Mouse (Mus musculus) cerebellum, adult 8-10 months (tissue): ENCODE results near the gene Myo1a.

Source experiments
- DNase-seq: peaks from one replicate; pipeline ENCODE4 v3.0.0; 2022

Gene Myo1a

DNA sequence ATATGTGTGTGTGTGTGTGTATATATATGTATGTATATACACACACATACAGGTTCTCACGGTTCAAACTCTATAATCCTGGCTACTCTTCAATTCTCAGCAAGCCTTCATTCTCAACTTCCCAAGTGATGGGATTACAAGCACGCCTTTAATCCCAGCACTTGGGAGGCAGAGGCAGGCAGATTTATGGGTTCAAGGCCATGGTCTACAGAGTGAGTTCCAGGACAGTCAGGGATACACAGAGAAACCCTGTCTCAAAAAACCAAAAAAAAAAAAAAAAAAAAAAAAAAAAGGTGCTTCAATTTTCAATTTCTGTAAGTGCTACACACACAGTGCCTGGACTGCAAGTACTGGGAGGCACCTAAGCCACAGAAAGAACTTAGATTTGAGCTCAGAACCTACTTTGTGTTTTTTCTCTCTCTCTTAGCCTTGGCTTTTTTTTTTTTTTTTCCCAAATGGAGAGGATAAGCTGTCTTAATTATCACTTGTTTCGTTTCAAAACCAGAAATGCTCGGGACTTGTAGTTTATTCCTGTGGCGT, 29.0 kb upstream of the Myo1a start:
- DNase-seq: no peak

DNA sequence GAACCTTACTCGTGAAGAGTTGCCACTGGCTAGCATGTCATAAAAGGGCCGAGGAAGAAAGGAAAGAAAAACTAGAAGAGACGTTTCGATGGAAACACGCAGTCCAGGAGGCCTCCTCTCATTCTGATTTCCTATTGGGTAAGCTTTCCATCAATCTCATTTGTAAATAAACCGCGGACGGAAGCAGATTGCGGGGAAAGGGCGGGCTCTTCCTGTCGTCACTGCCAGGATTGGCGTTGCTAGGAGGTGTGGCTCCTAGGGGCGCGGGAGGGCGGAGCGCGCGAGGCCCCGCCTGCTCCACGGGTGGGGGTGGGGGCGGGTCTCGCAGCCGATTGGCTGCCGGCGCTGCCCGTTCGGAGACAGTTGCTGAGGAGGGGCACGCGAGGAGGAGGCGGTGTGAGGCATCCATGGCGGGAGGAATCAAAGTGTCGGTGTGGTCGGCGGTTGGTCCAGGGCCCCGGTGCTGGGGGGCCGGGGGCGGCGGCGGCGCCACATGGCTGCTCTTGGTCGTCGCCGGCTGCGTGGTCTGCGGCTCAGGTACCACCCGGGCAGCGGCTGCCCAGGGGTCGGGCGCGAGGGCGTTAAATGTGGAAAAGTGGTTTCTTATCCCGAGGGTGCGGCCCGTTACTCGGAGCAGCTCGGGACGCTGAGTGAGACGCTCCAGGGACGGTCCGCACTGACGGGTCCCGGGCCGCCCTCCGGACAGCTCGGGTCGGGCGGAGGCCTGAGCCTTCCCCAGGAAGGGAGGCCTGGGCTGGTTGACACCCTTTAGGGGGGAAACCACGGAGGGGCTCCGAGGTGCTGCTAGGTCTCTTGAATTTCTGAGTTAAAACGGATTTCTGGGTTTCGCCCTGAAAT, 28.1 kb upstream of the Myo1a start:
- peak; percentile 86 for DNase-seq

DNA sequence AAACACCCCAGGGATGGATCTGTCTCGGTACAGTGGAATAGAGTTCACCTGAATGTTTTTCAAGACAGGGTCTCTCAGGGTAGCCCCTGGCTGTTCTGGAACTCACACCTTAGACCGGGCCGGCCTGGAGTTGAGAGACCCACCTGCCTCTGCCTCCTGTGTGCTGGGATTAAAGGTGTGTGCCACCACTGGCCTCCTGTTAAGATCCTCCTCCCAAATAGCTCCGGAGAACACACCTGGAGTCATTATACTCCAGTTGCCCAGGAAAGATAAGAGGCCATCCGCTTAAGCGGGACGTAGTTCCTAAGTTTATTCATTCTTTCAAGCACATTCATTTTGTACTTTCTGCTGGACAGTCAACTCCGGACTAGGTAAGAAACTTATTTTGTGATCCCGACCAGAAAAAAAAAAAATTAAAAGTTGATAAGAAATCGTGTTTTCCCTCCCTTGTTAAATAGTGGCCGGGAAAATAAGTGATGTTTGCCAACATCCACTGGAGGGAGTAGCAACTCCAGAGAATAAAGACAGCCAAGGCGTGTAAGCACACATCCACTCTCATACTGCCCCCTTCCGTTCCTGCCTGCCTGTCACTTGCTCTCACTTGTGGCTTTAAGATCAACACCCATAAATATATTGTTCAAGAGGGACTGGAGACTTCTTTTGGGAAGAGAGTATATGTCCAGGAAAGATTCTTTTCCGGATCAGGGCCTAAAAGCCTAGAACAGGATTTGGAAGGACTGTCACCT, 27.2 kb upstream of the Myo1a start:
- DNase-seq: no peak

DNA sequence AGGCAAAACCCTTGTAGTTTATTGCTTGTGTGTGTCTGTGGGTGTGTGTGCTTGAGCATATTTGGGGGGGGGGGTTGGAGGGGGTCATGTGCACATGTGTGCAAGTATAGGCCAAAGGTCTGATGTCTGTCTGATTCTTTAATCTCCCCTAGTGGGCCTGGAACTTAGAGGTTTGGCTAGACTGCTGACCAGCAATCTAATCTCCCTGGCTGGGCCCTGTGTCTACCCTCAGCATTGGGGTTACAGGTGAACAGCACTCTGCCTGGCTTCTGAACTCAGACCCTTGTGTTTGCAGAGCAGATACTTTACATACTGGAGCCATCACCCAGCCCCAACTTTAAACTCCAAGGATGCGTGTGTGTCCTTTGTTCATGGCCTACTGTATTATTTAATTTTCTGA, 25.8 kb upstream of the Myo1a start:
- no peak for DNase-seq

DNA sequence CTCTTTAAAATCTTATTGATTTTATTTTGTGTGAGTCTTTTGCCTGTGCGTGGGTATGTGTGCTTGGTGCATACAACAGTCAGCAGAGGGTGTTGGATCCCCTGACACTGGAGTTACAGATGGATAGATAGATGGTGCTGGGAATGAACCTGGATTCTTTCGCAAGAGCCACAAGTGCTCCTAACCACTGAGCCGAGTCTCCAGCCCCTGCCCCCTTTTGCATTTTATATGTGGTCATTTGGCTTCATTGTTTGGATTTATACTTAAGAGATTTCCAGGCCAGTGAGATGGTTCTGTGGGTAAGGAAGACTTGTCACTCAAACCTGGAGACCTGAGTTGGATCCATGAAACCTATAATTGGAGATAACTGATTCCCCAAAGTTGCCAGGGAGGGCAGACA, 25.1 kb upstream of the Myo1a start:
- DNase-seq: no peak

DNA sequence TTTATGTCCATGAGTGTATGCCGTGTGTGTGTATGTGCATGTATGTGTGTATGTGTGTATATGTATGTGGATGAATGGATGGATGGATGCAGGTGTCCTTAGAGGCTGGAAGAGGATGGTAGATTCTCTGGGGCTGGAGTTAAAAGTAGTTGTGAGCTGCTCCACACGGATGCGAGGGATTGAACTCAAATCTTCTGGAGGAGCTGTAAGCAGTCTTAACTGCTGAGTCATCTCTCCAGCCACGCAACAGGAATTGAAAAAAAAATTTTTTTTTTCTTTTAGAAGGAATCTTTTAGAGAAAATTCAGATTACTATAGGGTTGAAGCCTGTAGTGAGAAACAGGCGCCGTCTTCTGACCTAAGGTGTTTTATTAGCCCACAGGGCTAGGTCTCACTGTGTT, 22.1 kb upstream of the Myo1a start:
- DNase-seq: no peak

DNA sequence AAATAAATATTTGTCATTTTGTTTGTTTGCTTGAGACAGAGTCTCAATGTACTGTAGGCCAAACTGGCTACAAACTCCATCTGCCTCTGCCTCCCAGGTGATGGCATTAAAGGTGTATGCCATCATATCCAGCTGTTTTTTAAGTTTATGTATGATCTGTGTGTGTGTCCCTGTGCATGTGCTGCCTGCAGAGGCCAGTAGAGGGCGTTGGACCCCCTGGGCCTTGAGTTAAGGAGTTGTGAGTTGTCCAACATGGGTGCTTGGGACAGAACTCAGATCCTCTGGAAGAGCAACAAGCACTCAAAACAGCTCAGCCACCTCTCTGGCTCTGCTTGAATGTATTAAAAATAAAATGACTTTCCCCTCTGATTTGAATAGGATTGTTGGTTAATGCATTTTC, 13.9 kb upstream of the Myo1a start:
- DNase-seq: no peak

DNA sequence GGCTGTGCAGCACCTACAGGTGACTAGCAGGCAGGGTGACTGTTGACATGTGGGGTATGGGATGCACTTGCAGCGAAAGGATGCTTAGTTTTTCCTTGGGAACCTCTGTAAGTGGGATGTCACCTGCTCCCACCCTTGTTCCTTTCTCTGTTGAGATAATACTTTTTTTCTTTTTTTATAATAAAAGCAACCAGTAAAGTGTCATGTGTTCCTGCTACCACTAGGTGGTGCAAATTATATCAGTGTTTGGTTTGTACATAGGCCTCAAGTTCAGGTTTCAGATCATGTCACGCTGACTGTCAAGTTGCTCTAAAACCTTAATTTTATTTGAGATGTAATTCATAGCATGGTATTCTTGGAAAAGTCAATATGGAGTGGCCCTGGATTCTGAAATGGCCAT, 10.3 kb upstream of the Myo1a start:
- DNase-seq: peak; percentile 16

DNA sequence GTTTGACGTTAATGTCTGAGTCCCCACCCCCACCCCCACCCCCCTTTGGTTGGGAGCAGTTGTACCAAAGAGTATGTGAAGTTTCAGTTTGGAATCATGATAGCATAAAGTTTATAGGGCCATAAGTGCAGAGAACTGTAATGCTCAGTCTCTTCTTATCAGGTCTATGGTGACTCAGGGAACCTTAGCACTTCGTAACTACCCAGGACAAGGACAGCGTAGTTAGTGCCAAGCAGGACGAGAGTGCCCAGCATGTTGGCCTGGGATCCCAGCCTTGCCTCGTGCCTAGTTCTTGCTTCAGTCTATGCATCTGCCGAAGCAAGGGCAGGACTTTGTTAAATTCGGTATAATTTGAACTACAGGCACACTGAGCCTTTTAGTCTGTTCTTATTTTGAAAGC, 9.2 kb upstream of the Myo1a start:
- DNase-seq: no peak

DNA sequence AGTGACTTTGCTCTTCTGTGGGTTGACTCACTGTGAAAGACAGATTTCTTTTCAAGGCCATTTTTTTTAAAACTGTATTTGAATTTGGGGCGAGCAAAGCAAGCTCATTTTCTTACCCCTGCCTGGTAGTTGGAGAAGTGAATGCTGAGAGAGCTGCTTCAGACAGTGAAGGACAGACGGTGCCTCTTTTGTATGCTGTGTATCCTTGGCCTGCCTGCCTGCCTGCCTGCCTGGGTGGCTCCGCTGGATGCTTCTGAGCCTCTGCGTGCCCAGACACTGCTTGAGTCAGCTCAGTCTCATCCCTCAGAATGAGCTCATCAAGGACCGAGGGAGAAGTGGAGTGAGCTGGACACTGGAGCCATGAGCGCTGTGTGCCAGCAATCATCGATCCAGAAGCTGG, 6.0 kb upstream of the Myo1a start:
- DNase-seq: no peak

DNA sequence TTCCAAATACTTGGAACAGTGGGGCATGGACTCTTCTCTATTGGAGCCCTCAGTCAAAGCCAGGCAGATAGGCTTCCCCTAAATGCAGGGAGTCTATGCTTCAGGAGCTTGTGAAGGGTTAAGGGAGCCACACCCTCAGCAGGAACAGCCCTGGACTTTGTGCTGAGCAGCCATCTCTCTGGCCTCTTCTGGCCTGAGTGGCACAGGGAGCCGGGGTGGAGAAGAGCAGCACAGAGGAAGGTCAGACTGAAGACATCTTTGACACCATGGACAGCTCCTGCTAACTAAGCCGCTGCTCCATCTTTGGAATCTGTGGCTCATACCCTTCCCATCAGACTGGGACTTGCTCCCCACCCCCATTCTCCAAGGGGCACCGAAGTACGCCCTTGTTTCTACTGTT, 1.7 kb upstream of the Myo1a start:
- DNase-seq: no peak

DNA sequence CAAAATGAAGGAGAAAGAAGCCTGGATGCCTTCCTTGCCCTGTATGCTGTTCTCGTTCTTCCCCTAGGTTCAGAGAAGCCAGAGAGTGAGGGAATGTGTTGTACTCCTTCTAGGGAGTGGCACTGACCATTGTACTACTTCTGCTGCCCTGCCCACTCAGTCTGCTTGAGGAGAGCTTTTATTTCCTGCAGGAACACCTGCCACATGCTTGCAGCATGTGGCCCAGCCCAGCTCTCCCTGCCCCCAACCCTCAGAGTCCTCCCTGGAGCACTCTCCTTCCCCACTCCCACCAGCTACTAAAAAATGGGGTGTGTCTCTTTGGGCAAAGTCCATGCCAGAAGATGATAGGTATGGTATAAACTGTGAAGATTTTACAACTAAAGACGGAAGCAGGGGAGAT, 677 bp upstream of the Myo1a start:
- DNase-seq: no peak

DNA sequence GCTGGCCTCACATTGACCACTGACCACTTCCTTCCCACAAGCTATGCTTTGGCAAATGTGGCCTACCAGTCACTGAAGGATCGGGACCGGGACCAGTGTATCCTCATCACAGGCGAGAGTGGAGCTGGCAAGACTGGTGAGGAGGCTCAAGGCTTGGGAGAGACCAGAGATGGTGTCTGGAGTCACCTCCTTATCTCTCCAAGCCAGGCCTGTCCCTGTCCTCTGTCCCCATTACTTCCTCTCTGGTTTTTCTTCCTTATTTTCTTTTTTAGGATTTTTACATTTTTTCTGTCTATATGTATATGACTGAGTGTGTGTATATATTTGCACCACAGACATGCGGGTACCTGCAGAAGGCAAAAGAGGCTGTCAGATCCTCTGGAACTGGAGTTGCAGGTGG, 813 bp downstream of the Myo1a start:
- DNase-seq: no peak

DNA sequence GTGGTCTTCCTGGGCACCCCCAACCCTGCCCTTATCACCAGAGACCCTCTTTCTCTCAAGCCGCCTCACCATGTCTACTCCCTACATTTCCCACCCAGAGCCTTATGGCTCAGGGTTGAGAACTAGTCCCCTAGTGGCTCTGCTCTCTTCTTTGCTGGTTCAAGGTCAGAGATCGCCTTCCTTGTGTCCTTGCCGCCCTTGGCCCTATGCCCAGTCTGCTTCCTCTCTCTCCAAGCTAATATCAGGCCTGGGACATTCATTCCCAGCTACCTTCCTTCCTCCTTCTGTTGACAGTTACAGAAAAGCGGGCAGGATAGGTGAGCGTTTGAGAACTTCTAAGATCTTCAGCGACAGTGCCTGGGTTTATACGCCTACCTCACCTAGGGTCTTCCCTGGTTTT, 2.8 kb downstream of the Myo1a start:
- no peak for DNase-seq

DNA sequence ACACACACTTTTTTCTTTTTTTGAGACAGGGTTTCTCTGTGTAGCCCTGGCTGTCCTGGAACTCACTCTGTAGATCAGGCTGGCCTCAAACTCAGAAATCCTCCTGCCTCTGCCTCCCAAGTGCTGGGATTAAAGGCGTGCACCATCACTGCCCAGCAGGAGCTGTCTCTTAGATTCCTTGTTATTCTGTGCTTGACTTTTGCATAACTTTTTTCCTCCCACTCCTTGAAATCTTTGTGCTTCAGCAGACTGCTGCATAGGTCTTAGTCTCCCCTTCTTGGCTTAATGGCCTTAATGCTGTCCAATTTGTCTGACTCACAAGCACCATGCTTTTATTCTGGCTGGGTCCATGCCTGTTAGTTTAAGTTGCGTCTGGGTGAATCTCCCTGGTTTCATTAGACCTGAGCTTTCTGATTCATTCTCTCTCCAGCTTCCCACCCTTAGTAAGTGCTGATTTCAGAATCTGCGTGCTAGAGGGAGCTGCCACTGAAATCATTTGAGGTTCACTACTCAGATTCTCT, 3.9 kb downstream of the Myo1a start:
- DNase-seq: no peak

DNA sequence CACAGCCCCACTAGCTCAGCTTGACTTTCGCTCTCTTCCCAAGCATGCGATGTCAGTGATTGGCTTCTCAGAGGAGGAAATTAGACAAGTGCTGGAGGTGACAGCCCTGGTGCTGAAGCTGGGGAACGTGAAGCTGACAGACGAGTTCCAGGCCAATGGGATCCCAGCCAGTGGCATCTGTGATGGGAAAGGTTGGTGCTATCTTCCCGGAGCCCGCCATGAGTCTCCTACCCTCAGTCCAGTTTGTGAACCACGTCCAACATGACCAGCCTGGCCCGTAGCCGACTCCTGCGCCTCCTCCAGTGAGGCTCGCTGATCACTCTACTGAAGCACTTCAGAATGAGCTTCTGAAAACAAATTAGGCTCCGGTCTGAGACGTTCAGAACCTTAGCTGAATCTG, 5.4 kb downstream of the Myo1a start:
- no peak for DNase-seq

DNA sequence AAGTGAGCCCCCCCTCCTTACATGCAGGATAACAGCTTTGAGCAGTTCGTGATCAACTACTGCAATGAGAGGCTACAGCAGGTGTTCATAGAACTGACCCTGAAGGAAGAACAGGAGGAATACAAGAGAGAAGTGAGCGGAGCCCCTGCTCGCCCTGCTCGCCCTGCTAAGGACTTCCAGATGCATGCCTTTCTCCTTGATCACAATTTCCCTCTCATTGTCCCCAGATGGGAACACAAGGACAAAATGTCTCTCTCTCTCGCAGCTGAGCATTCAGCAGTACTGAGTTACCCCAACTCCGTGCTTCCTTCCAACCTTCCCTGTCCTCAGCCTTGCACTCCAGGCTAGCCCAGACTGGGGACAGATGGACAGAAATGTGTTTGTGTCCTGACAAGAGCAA, 7.8 kb downstream of the Myo1a start:
- DNase-seq: no peak

DNA sequence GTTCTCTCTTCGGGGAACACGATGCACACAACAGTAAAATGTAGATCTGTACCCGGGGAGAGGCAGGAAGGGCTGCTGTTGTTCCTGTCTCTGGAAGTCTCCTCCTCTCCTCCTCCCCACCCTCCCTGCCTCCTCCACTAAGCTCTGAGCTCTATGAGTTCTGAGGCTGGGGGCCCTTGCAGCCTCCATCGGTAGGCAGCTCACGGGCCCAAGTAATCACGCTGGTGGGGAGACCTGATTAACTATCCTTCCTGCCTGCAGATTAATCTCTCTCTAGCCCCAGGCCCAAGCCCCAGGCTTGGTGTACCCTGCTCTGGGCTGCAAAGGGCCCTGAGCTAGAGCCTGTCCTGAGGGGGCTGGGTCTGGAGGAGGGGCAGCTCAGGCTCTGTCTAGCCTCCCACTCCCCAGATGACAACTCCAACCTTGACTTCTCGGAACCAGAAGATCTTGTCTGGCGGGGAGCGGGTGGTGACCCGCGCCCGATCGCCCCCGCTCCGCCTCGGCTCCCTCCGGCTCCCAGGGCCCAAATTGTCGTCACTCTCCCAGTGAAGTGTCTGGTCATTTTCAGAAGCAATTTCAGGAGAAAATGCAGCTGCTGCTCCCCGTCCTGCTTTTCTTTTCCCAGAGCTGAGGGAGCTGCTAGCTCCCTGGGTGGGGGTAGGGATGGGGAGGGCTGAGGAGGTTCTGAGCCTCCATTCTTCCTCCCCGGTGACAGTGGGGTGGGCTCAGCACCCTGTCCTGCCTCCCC, 16.9 kb downstream of the Myo1a start:
- no peak for DNase-seq

DNA sequence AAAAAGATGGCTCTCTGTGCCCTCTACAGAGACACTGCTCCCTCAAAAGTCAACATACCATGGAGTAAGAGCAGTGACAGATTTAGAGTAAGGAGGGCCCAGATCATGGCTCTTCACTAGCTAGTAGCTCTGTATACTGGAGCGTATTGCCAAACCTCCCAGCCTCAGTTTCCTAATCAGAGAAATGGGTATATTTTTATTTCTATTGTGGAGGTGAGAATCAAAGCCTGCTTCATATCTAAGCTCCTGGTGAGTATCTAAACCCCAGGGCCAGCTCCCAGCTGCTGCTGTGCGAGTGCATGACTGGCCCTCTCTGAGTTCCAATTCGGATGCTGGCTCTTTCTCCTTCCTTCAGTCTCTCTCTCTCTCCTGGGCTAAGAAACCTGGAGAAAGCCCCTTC, 19.2 kb downstream of the Myo1a start, which contains the start of gene Tac2:
Gene Tac2, plus strand, starts transcription at position 301 of the 400 bp plus-strand sequence.
- no peak for DNase-seq

DNA sequence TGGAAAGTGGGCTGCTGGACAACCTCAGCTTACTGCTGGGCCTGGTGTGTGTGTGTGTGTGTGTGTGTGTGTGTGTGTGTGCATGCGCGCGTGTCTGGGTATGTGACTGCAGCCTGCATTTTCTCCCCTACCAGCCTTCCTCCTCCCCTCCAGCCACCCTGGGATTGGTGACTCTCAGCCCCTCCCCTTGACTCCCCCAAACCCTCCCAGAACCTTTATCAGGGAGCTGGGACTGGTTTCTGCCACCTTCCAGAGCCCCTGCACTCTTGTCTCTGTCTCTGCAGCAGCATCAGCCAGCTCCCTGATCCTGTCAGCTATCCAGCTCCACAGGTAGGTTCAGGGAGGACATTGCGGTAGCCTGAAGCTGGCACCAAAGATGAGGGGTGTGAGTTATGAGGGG, 20.2 kb downstream of the Myo1a start:
- DNase-seq: no peak

DNA sequence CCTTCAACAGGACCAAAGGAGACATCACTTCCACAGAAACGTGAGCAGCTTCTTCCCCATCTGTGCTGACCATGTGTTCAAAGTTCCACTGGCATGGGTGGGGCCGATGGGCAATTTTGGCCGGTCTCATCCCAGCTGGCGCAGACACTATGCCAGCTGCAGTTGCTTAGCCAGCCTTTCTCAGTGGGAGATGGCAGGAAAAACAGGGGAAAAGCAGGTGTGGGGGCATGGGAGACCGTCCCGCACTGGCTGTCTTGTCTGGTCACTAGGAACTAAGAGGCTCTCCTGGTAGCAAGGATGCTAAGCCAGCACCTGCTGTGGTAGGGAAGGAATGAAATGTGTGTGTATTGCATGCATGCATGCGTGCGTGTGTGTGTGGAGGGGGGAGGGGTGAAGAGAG, 23.5 kb downstream of the Myo1a start:
- no peak for DNase-seq

DNA sequence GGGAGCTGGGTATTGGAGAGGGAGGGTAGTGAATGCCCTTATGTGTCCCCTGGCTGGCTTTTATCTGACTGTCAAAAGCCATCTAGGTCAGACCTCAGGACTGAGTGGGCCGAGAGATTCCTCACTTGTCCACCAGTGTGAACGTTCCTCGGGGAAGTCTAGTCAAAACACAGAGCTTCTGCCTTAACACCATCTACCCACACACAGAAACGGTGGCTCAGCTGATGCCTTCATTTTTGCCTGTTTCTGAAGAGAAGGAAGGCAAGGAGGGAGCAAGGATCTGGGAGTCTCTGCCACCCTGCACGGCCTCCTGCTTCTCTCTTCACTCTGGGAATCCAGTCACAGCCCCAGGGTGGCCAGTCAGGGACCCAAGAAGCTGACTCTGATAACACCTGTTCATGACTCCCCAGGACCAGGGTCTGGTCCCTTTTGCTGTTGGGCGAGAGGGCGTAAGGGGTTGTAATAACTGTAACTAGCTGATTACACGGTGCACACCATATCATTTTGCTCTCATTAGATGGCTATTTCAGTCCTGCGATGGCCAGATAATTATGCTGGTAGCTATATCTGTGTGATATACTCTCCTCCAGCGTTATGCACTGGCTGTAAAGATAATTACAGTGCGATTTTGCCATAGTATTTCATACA, 25.4 kb downstream of the Myo1a start:
- no peak for DNase-seq

DNA sequence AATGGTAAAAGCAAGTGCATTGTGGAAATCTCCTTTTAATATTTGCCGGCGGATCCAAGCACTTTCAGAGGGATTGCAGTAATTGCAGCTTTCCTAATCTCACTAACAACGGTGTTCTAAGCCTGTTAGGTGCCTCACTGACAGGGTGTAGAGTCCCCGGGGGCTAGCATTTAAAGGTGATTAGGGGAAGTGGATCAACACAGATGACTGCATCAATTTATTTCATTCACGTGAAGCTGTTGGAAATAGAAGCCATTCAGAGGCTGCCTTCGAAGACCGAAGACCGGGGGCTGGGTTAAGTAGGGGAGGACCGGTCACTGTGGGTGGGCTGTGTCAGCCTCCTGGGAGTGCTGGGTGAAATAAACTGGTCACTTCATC, 26.0 kb downstream of the Myo1a start:
- DNase-seq: no peak
